Mouse (Mus musculus): ENCODE data around the gene Slc25a54. TPM values are rescaled to one million over a fixed set of nuclear protein-coding genes. Genes with fewer than 3 reads are reported as not detected.

Gene Slc25a54
- polyA plus RNA-seq, 1 experiment = not detected

DNA sequence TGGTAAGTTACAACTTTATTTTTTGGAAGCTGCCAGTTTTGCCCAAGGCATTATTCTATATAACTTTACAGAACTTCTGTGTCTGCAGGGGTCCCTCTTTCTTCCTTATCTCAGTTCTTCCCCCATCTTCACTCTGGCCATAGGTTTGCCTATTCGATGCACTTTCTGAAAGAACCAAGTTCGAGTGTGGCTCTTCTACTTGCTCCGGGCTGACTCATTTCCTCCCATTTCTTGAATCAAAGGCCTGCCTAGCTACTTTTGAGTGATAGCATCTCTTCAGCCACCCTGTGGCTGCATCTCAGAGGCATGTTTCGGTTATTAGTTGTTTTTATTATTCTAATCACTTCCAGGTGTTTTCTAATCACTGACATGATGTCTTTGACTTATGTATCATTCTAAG, 43.8 kb downstream of the Slc25a54 start:
- DNase-seq (ENCODE audit: low spot score) = no peak

DNA sequence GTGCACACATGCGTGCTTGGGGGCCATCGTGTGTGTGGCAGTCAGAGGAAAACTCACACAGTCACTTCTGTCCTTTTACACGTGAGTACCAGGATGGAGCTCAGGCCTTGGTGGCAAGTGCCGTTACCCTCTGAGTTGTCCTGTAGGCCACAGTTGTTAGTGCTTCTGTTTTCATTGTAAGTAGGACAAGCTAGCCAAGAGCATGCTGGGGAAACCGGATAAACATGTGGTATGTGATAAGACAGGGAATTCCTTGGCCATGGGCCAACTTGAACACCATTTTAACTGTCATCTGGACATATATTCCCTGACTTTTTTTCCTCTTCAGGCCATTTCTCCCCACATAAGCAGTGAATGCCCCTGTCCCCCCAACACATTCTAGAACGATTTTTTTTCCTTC, 45.3 kb downstream of the Slc25a54 start:
- DNase-seq (ENCODE audit: low spot score) = no peak

DNA sequence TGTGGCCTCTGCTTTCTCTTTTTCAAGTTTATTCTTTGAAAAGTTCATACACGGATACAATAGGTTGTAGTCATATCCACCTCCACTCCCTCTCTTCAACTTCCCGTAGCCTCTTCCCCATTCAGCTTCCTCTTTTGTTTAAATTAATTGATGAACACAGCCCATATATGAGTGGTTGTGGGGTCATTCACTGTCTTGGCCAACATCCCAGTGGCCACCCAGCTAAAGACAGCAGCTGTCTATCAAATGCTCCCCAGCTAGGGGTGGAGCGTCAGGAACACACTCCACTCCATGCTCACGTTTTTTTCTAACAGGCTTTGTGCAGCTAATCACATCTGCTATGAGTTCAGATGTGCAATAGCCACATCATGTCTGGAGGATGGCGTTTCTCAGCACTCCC, 49.5 kb downstream of the Slc25a54 start:
- no peak for DNase-seq (ENCODE audit: low spot score)

- no peak for DNase-seq (ENCODE audit: low spot score)
Measured at GRCm38 (mm10) chr3:109132966-109133365, 52.7 kb downstream of the Slc25a54 start.

DNA sequence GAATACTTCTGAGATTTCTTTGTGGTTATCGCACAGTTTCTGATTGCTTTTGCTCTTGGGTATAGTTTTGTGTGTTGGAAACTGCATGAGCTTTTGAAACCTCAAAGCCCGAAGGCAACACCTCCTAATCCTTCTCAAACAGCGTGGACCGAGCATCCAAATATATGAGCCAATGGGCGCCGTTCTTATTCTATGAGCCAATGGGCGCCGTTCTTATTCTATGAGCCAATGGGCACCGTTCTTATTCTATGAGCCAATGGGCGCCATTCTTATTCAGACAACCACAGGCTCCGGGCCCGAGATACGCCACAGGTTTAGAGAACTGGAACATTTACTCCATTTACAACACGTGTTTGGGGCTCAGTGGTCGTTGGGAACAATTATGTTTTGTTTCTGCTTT, 53.8 kb downstream of the Slc25a54 start:
- no peak for DNase-seq (ENCODE audit: low spot score)

GRCm38 (mm10) chr3:109135352-109135751, 55.1 kb downstream of the Slc25a54 start:
- no peak for DNase-seq (ENCODE audit: low spot score)

GRCm38 (mm10) chr3:109152561-109152960, 72.3 kb downstream of the Slc25a54 start:
- DNase-seq (ENCODE audit: low spot score) = no peak

DNA sequence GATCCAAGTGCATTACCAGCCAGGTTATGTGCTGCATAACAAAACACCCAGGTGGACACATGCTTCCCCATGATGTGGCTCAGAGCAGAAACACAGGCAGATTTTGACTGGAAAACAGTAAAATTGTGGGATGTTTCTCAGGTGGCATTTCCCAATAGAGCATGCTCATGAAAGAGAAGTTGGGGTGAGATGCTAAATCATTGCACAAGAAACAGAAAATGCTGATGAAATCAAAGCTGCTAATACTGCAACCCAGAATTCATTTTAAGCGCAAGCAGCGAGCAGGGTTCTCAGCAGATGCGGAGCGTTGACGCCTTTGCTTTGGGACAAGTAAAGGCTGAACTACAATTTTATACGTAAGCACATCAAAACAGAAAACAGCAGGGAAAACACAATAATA, 73.1 kb downstream of the Slc25a54 start:
- no peak for DNase-seq (ENCODE audit: low spot score)

DNA sequence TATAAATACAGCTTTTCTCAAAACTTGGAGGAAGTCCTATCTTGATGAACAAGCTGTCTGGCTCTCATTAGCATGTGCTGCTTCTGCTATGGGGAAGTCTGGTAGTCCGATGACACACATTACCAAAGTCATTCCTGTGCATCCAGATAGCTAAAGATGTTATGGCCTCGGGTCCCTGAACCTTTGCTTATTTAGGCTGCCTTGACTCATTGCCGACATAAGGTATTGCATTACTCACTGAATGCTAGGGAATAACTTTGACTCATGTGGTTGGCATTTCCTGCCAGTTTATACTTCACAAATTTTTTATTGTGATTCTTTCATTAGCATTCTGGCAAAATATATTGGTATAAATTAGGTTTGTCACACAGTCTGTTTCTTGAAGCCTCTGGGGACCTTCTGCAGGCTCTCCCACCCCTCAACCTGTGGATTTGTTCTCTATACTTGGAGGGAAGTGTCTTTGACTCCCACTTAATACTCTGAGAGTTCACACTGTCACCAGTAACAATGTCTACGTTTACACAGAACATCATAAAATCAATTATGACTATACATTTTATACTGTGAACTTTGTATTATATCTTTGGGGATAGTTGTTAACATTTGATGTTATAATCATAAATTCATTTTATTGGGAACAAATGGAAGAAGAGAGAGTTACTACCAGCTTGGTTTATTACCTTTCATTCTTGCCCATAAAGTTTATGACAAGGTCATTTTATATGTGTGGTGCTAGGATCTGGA, 75.8 kb downstream of the Slc25a54 start:
- DNase-seq (ENCODE audit: low spot score) = no peak

DNA sequence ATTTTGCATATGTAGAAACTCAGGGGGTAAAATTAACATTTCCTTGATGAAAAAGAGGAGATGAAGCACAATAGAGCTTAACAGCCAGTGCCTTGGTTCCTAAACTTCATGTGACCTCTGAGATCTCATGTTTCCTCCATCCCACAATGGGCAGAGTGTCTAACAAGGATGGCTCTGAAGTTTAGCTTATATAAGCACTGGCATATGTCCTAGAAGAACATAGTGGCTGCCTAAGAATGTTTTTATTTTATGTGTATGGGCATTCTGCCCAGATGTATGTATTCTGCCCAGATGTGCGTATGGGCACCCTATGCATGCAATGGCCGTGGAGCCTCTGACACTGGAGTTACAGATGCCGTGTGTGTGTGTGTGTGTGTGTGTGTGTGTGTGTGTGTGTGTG, 77.2 kb downstream of the Slc25a54 start:
- DNase-seq (ENCODE audit: low spot score) = no peak

GRCm38 (mm10) chr3:109164088-109164487, 83.8 kb downstream of the Slc25a54 start:
- no peak for DNase-seq (ENCODE audit: low spot score)

- no peak for DNase-seq (ENCODE audit: low spot score)
Measured at GRCm38 (mm10) chr3:109164644-109165043, 84.4 kb downstream of the Slc25a54 start.

- DNase-seq (ENCODE audit: low spot score) = no peak
Measured at GRCm38 (mm10) chr3:109165214-109165829, 85.1 kb downstream of the Slc25a54 start.

Other genes starting within 250 kb of the Slc25a54 start
- 43.3 and 49.4 TPM in 2 replicates for gene Stxbp3, start 239.9 kb upstream of the Slc25a54 start, polyA plus RNA-seq (2012; rRNA removed)
- gene Fndc7, start 190.5 kb upstream of the Slc25a54 start, polyA plus RNA-seq (2012; rRNA removed) = 0.24 and 0.29 TPM in 2 replicates
- gene Prpf38b, start 168.7 kb upstream of the Slc25a54 start, polyA plus RNA-seq (2012; rRNA removed) = 77.1 and 80.1 TPM in 2 replicates
- 0.08 and 0.10 TPM in 2 replicates for gene Henmt1, start 140.6 kb upstream of the Slc25a54 start, polyA plus RNA-seq (2012; rRNA removed)
- gene Gm9857, start 140.0 kb upstream of the Slc25a54 start, polyA plus RNA-seq (2012; rRNA removed) = 0.28 TPM in 1 of 2 replicates, not detected in the other
- gene Fam102b, start 52.9 kb upstream of the Slc25a54 start, polyA plus RNA-seq (2012; rRNA removed) = 16.0 and 23.9 TPM in 2 replicates
- 43.0 and 43.2 TPM in 2 replicates for gene Slc25a24, start 42.7 kb downstream of the Slc25a54 start, polyA plus RNA-seq (2012; rRNA removed)

All from urinary bladder, adult 2 months (tissue).